8 mouse cellular contexts compared by ENCODE assay signal in genomic region chr17:71872976-71873375, GRCm38 (mm10).
DNase-seq lines count a peak whose midpoint lies in the region; ATAC-seq and TF ChIP-seq lines count a peak whose summit lies in the region.

No protein-coding gene starts in this region.

- H3K4me3 ChIP-seq in intestine, postnatal 0 days (ENCODE audit: low read depth, low read length): no peak overlapping the region
- H3K4me3 ChIP-seq in intestine, embryonic 15.5 days (replicated peaks): no peak overlapping the region
- no peak overlapping the region for H3K4me3 ChIP-seq in E14TG2a.4 (replicated peaks; ENCODE audit: low read length)

- peaks cover 13% of the 10 kb centered on the region for H3K27me3 ChIP-seq in intestine, postnatal 0 days (replicated peaks; ENCODE audit: control insufficient read depth, insufficient read depth, low read length)
- H3K27me3 ChIP-seq in intestine, embryonic 15.5 days (replicated peaks): peaks cover 2% of the 10 kb centered on the region
- peaks cover 39% of the 10 kb centered on the region for H3K27me3 ChIP-seq in E14TG2a.4 (ENCODE audit: insufficient read depth, low read length)
- H3K27me3 ChIP-seq in splenic B cell, adult 2 months (ENCODE audit: control insufficient read depth, insufficient read depth, low read length, poor library complexity, severe bottlenecking): no peaks in the 10 kb centered on the region

- H3K27ac ChIP-seq in intestine, postnatal 0 days (ENCODE audit: low read depth, low read length): no peak overlapping the region
- H3K27ac ChIP-seq in intestine, embryonic 15.5 days: no peak overlapping the region

- 65% methylated on average over 5 of the region's 5 CpGs for WGBS in intestine, postnatal 0 days
- 68% methylated on average over 5 of the region's 5 CpGs for WGBS in intestine, embryonic 15.5 days

- no peaks in the 10 kb centered on the region for H3K36me3 ChIP-seq in intestine, postnatal 0 days (ENCODE audit: control insufficient read depth, insufficient read depth)
- no peaks in the 10 kb centered on the region for H3K36me3 ChIP-seq in intestine, embryonic 15.5 days
- no peaks in the 10 kb centered on the region for H3K36me3 ChIP-seq in E14TG2a.4 (ENCODE audit: insufficient read depth, low read length)
- no peaks in the 10 kb centered on the region for H3K36me3 ChIP-seq in splenic B cell, adult 2 months (ENCODE audit: control insufficient read depth, insufficient read depth, low read length, poor library complexity, severe bottlenecking)

- TF ChIP-seq CTCF in intestine, postnatal 0 days (IDR thresholded peaks at IDR 0.05; ENCODE audit: low read depth): peak; percentile 73
- TF ChIP-seq CTCF in E14TG2a.4 (conservative IDR thresholded peaks at IDR 0.05; ENCODE audit: low read length): peak; percentile 93

- H3K9ac ChIP-seq in intestine, postnatal 0 days (ENCODE audit: low read depth, low read length): no peak overlapping the region
- no peak overlapping the region for H3K9ac ChIP-seq in intestine, embryonic 15.5 days

- no peaks in the 10 kb centered on the region for H3K9me3 ChIP-seq in intestine, postnatal 0 days (ENCODE audit: control insufficient read depth)
- H3K9me3 ChIP-seq in intestine, embryonic 15.5 days: no peaks in the 10 kb centered on the region
- H3K9me3 ChIP-seq in E14TG2a.4 (ENCODE audit: low read length): no peaks in the 10 kb centered on the region

- ATAC-seq in intestine, postnatal 0 days: no peak
- ATAC-seq in intestine, embryonic 15.5 days: no peak

- H3K4me2 ChIP-seq in intestine, postnatal 0 days (replicated peaks; ENCODE audit: low read depth): no peak overlapping the region
- no peak overlapping the region for H3K4me2 ChIP-seq in intestine, embryonic 15.5 days (replicated peaks)

- DNase-seq in adrenal gland, postnatal 14 days: peak; percentile 46
- DNase-seq in kidney, postnatal 14 days: peak; percentile 17
- peak; percentile 60 for DNase-seq in splenic B cell, adult 2 months (ENCODE audit: low read depth, low spot score)
- DNase-seq in right cerebral cortex, adult 2 months (ENCODE audit: low spot score in 2 of 2): no peak
- no peak for DNase-seq in layer of hippocampus, adult 9-10 months (ENCODE audit: low spot score)

- 0 out of 2 replicates have a peak, but pooled peaks cover 3% of the 10 kb centered on the region for H3K4me1 ChIP-seq in intestine, postnatal 0 days (replicated peaks; ENCODE audit: control insufficient read depth, insufficient read depth, low read length)
- H3K4me1 ChIP-seq in intestine, embryonic 15.5 days (replicated peaks): peaks cover 3% of the 10 kb centered on the region; the same call in 1 of the 2 replicates
- peaks cover 13% of the 10 kb centered on the region; the same call in 1 of the 2 replicates for H3K4me1 ChIP-seq in E14TG2a.4 (replicated peaks; ENCODE audit: low read depth, low read length)

Comparison
In these comparisons a context has a peak if more than half of its experiments do, and no peak if none do; other contexts are left out.
1. DNase-seq: peak in adrenal gland, postnatal 14 days (single experiment), kidney, postnatal 14 days (single experiment) and splenic B cell, adult 2 months (single experiment); none in right cerebral cortex, adult 2 months (0 of 2) and layer of hippocampus, adult 9-10 months (single experiment).